Mouse (Mus musculus): ENCODE measurements around the gene Nrxn3.

DNA sequence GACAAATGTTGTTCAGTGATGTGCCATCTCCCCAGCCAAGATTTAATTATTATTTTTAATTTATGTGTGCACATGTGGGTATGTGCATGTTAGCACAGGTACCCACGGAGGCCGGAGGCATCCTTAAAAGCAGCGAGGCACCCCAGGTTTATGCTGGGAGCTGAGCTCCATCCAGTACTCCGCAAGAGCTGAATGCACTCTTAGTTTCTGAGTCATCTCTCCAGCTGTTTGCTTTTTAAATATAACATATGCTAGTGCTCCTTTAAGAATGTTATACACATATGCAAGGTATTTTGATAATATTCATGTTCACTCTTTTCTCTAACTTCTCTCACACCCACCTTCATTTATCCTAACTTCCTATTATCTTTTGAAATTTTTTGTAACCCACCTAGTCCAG lies 271.1 kb downstream of the Nrxn3 start:
- TF ChIP-seq POLR2A (IDR thresholded peaks at IDR 0.05; ENCODE audit: control insufficient read depth, low read depth, low read length) (no peak), CTCF (IDR thresholded peaks at IDR 0.05; ENCODE audit: control insufficient read depth, insufficient read depth, insufficient replicate concordance, low read depth, low read length) (no peak)
